Mouse (Mus musculus): ENCODE results near the gene Pde3a.

GRCm38 (mm10) chr6:141537298-141537697, 288.2 kb downstream of the Pde3a start:
- no peak for TF ChIP-seq CTCF (IDR thresholded peaks at IDR 0.05; ENCODE audit: borderline replicate concordance, extremely low read depth, insufficient read depth, insufficient read length)
- no peak for TF ChIP-seq POLR2A (IDR thresholded peaks at IDR 0.05; ENCODE audit: borderline replicate concordance, extremely low read depth, insufficient read depth, insufficient read length, poor library complexity, severe bottlenecking)
